Mouse (Mus musculus): Measurements from ENCODE around the gene Hyal5. TPM values are rescaled to one million over a fixed set of nuclear protein-coding genes. Genes with fewer than 3 reads are reported as not detected.

Hyal5 gene
- total RNA-seq (2021) = not detected
- long read RNA-seq, experiment 1 = 0 reads
- long read RNA-seq, experiment 2 = 0 reads

GRCm38 (mm10) chr6:24857697-24858096, at the start of gene Hyal5:
Hyal5 (plus strand) TSS chr6:24857997.
- no peak for DNase-seq

- no peak for DNase-seq
Observed at GRCm38 (mm10) chr6:24822070-24822469, 35.7 kb upstream of the Hyal5 start.

DNA sequence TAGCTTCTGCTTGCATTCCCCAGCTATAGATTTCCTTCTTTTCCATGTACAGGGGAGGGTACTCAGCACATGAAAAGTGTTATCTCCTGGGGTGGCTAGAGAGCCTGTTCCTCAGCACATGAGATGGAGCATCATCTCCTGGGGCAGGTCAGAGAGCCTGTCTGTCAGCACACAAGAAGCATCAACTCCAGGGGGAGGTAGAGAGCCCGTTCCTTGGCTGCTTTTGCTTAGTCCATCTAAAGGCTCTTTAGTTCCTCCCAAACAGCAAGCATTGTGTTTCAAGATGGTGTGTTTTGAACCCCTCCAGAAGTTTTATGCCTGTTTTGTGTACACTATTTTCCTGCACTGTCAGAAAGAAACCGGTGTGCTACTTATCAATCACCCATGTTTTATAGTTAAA, 2.5 kb downstream of the Hyal5 start:
- no peak for DNase-seq

GRCm38 (mm10) chr6:24863649-24864048, 5.9 kb downstream of the Hyal5 start:
- DNase-seq = no peak

GRCm38 (mm10) chr6:24894146-24894873, 36.5 kb downstream of the Hyal5 start:
- peak; percentile 29 to 35 for DNase-seq

GRCm38 (mm10) chr6:24894874-24895183, 37.0 kb downstream of the Hyal5 start:
- DNase-seq = no peak

GRCm38 (mm10) chr6:24905101-24905500, 47.3 kb downstream of the Hyal5 start:
- no peak for DNase-seq

DNA sequence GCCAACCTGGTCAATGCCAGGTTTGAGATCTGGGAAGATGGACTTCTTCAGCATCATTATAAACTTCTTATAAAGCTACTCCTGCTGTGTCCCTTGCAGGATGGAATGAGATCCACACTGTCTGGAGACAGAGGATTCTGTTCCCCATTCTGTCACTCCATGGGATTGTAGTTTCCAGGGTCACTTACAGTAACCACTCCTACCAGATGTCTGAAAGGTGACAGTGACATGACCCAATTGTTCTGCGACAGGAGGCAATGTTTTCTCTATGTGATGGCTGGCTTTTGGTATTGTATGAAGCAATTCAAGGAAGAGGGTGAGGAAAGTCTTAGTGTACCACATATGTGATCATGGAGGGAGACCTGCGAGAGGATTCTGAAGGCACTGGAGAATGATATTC, 50.0 kb downstream of the Hyal5 start:
- no peak for DNase-seq

DNA sequence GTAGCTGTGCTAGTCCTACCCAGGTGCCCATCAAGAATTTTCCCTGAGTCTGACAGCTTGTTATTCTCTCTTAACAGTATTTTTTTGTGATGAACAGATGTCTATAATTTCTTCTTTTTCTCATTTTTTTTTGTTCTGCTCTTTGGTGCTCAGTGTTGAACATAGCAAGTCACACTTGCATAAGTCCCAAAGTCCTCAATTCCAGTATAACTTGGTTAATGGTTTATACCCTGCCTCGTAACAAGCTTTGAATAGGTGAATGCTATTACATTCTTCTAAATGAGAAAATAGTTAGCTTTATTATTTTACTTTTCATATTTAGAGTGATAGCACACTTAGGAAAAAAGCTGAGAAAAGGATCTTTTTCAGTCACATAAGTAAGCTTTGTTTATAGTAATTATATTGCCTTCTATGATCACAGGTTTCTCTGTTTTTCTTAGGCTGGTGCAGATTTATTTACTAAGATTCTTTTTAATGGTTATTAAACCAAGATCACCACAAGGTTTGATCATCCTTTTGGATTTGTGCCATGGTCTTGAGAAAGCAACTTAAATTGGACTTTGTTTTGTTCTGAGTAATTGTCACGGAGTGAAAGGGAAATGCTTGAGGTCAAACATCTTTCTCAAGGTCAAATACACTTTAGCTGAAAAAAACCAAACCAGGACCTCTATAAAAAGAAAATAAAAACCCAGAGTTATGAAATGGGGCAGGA, 52.4 kb downstream of the Hyal5 start:
- DNase-seq = no peak

GRCm38 (mm10) chr6:24910728-24911105, 52.9 kb downstream of the Hyal5 start:
- DNase-seq = no peak

DNA sequence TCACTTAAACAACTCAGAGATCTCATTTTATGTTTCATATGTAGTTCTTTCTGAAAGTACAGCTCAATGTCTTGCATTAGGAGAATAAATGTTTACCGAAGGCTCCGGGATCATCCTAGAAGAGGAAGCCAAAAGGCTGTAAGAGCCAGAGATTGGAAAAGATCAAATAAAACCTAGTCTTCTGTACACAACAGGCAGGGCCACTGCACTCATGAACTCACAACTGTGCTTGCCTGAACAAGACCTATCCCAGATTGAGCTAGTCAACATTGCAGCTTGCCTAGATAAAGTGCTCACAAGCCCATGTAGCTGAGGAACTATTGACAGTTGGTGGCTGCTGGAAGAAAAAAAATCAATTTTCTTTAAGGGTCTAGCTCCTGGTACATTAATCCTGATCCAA, 55.8 kb downstream of the Hyal5 start:
- no peak for DNase-seq

DNA sequence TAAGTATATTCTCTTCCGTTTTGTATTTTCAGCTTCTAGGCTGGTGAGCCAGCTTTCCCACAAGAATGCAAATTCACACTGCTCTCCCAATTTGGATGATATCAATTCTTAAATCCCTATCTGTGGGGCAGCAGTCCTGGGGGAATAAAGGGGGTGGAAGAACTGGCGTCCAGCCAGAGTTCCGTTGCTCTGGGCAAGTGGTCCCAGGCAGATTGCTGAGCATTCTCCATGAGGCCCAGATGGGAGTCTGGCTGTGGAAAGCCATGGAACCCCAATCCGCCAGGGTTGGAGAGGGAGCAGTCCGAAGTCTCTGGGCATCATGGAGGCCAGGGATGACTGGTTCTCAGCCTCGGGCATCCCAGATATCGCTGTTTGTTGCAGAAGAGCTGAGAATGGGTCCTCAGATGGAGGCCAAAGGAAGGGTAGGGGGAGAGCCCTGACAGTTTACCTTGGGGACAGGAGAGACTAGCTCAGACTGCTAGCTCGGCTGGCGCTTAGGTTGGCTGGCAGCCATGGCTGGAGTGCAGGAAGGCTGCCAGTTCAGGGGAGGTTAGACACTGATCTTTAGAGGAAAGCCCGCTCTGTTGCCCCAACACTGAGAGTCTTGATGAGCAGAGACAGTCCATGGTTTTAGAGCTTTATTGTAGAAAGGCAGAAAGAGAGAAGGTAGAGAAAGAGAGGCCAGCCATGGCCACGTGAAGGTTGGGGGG, 67.4 kb downstream of the Hyal5 start:
- DNase-seq = no peak

Other genes with a start within 250 kb of the Hyal5 start
- gene Wasl, start 193.0 kb upstream of the Hyal5 start, total RNA-seq (2021) = 10 to 100 TPM; 26.5 to 26.9 TPM
- not detected for gene Hyal6, start 124.8 kb upstream of the Hyal5 start, total RNA-seq (2021)
- gene Hyal4, start 109.7 kb upstream of the Hyal5 start, total RNA-seq (2021) = not detected
- not detected for gene Spam1, start 66.8 kb upstream of the Hyal5 start, total RNA-seq (2021)
- gene Tmem229a, start 98.3 kb downstream of the Hyal5 start, total RNA-seq (2021) = not detected